Mouse (Mus musculus) urinary bladder, adult 2 months (tissue): ENCODE results near the gene Zfp664. TPM values are rescaled to one million over a fixed set of nuclear protein-coding genes. Genes with fewer than 3 reads are reported as not detected.

Source experiments
- DNase-seq: peaks from one replicate; pipeline ENCODE4 v3.0.0; 2022; ENCODE audit warnings: low spot score
- polyA plus RNA-seq: library from polyadenylated mRNA; depleted of rRNA; stranded (reverse); fragments of >200 nt; gene quantifications from 2 replicates; pipeline ENCODE4 v1.2.3, GENCODE M21; 2012

Zfp664 gene
- polyA plus RNA-seq, 1 experiment, result 35.8 TPM

GRCm38 (mm10) chr5:124872033-124872432 lies 9.5 kb downstream of the Zfp664 start:
- DNase-seq, result no peak

- no peak for DNase-seq
These were observed 10.6 kb downstream of the Zfp664 start for GRCm38 (mm10) chr5:124873096-124873495.

GRCm38 (mm10) chr5:124873890-124874601 lies 11.6 kb downstream of the Zfp664 start:
- DNase-seq, result no peak

GRCm38 (mm10) chr5:124879251-124879650 lies 16.8 kb downstream of the Zfp664 start:
- DNase-seq, result no peak

GRCm38 (mm10) chr5:124879801-124880200 lies 17.3 kb downstream of the Zfp664 start:
- DNase-seq, result no peak

GRCm38 (mm10) chr5:124883877-124884276 lies 21.4 kb downstream of the Zfp664 start:
- DNase-seq, result no peak

- DNase-seq, result no peak
These were observed 26.2 kb downstream of the Zfp664 start for GRCm38 (mm10) chr5:124888661-124889060.

GRCm38 (mm10) chr5:124891921-124892370 lies 29.5 kb downstream of the Zfp664 start:
- no peak for DNase-seq

- no peak for DNase-seq
These were observed 33.6 kb downstream of the Zfp664 start for GRCm38 (mm10) chr5:124896135-124896534.

- peak; percentile 67 for DNase-seq
These were observed 37.6 kb downstream of the Zfp664 start for GRCm38 (mm10) chr5:124899945-124900631.

- no peak for DNase-seq
These were observed 38.4 kb downstream of the Zfp664 start for GRCm38 (mm10) chr5:124900738-124901490.

GRCm38 (mm10) chr5:124901675-124902074 lies 39.2 kb downstream of the Zfp664 start:
- no peak for DNase-seq

- no peak for DNase-seq
These were observed 39.7 kb downstream of the Zfp664 start for GRCm38 (mm10) chr5:124902195-124902594.

GRCm38 (mm10) chr5:124903852-124904251 lies 41.4 kb downstream of the Zfp664 start:
- DNase-seq, result no peak

GRCm38 (mm10) chr5:124906890-124907289 lies 44.4 kb downstream of the Zfp664 start:
- no peak for DNase-seq

GRCm38 (mm10) chr5:124908860-124909259 lies 46.4 kb downstream of the Zfp664 start:
- peak; percentile 49 for DNase-seq

- DNase-seq, result no peak
These were observed 49.8 kb downstream of the Zfp664 start for GRCm38 (mm10) chr5:124912276-124912675.

- no peak for DNase-seq
These were observed 50.7 kb downstream of the Zfp664 start for GRCm38 (mm10) chr5:124912946-124913933.

GRCm38 (mm10) chr5:124919798-124920197 lies 57.3 kb downstream of the Zfp664 start:
- no peak for DNase-seq

GRCm38 (mm10) chr5:124921410-124921809 lies 58.9 kb downstream of the Zfp664 start:
- DNase-seq, result no peak
